Mouse (Mus musculus) gastrocnemius, postnatal 25 days (tissue): Measurements from ENCODE around the gene Arhgap27. TPM values are rescaled to one million over a fixed set of nuclear protein-coding genes. Genes with fewer than 3 reads are reported as not detected.
A peak's percentile ranks its signal among the peaks of the same experiment; 100 is the strongest.
"Not testable (repeated sequence)": the region's sequence is repeated elsewhere in the genome, so short reads cannot be mapped to it uniquely, and the experiment has no call there.

Experiments
- DNase-seq: peaks from one replicate; pipeline ENCODE4 v3.0.0; 2022
- total RNA-seq, 2 experiments: library from RNA; stranded (reverse); gene quantifications; 1 replicate in 1 of 2; 2 replicates in 1 of 2; pipeline ENCODE4 v1.2.3; 2021

The Arhgap27 gene
- total RNA-seq, 2 experiments from 2014 or later = 3.0 to 4.6 TPM

DNA sequence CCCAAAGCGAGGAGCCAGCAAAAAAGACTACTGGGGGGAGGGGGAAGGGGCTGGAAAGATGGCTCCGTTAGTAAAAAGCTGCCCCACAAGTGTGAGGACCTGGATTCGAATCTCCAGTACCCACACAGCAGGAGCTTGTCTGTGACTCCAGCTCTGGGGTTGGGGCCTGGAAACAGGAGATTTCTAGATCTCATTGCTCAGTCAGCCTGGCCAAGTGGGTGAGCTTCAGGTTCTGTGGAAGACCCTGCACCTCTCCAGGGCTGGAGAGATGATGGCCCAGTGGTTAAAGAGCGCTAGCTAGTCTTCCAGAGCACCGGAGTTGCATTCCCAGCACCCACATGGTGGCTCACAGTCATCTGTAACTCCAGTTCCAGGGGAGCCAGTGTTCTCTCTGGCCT is 70.6 kb downstream of the Arhgap27 start:
- no peak for DNase-seq

DNA sequence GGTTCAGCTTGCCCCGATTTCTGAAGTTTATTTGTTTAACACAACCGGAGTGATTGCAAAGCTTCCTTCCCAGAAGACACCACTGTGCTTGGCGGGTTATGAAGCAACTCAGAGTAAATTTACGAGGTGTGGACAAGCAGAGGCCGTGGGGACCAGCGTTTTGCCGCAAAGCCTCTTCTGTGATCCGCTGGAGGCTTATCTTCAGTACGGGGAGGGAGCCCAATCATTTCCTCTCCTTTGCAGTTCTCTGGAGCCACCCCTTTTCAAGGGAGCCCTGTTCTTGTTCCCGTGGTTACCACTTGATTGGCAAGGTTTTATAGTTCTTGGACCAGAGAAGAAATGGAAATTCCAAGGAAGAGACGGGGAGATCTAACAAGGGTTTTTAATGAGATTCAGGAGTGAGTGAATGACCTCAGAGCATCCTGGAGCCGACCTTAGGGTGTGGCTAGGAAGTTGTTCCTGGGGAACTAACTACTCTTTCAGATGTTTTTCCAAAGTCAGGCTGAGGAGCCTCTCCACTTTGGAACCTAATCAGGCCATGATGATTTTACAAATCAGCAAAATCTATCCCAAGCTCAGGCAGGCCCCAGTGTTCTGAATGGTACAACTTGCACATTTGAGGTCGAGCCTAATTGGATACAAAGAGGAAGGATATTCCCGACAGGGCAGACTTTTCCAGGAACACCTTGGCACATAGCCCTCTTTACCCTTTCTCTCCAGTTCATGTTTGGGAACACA is 71.2 kb downstream of the Arhgap27 start:
- peak; percentile 85 for DNase-seq

- DNase-seq = not testable (repeated sequence)
These were observed 72.7 kb downstream of the Arhgap27 start for GRCm38 (mm10) chr11:103290841-103291240.

- DNase-seq = peak; percentile 52
These were observed 75.1 kb downstream of the Arhgap27 start for GRCm38 (mm10) chr11:103288291-103288963.

- DNase-seq = no peak
These were observed 76.6 kb downstream of the Arhgap27 start for GRCm38 (mm10) chr11:103286910-103287309.

GRCm38 (mm10) chr11:103285951-103286350 is 77.5 kb downstream of the Arhgap27 start:
- peak; percentile 50 for DNase-seq

DNA sequence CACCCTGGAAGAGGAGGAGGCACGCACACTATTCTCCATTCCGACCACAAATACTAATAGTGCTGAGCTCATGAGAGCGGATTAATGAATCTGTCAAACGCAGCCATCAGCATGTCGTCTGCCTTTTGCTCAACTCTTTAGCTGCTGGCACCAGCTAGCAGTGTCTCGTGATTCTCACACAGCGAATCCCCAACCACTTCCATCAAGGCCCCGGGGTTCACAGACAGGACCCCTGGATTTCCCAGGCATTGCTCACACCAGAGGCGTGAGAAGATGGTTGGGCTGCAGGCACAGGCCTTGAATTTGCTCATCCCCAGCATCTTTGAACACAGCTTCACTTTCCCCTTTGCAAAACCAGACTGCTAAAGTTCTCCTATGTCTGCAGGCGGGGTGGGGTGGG is 78.2 kb downstream of the Arhgap27 start:
- DNase-seq = no peak

- no peak for DNase-seq
These were observed 81.7 kb downstream of the Arhgap27 start for GRCm38 (mm10) chr11:103281784-103282183.

Other genes with a start within 250 kb of the Arhgap27 start
- 10 to 100 TPM; 17.4 to 19.0 TPM for gene Hexim1, start 247.5 kb downstream of the Arhgap27 start, total RNA-seq
- gene Hexim2, start 231.3 kb downstream of the Arhgap27 start, total RNA-seq = 1 to 10 TPM; 1.0 to 1.9 TPM
- gene Fmnl1, start 192.6 kb downstream of the Arhgap27 start, total RNA-seq = 1 to 10 TPM; 4.7 to 4.9 TPM
- gene 1700023F06Rik, start 155.1 kb downstream of the Arhgap27 start, total RNA-seq = not detected
- gene Spata32, start 145.3 kb downstream of the Arhgap27 start, total RNA-seq = not detected
- 1 to 10 TPM; 2.8 to 4.1 TPM for gene Map3k14, start 96.2 kb downstream of the Arhgap27 start, total RNA-seq
- 1 to 10 TPM; 9.3 to 9.4 TPM for gene Plekhm1, start 49.0 kb upstream of the Arhgap27 start, total RNA-seq
- not detected for gene Lrrc37a, start 140.9 kb upstream of the Arhgap27 start, total RNA-seq